Mouse (Mus musculus): ENCODE results near the gene Myh14. TPM values are rescaled to one million over a fixed set of nuclear protein-coding genes. Genes with fewer than 3 reads are reported as not detected.
A peak's percentile ranks its signal among the peaks of the same experiment; 100 is the strongest.
"Not testable (repeated sequence)": the region's sequence is repeated elsewhere in the genome, so short reads cannot be mapped to it uniquely, and the experiment has no call there.

Gene Myh14
- 1.5 and 2.1 TPM in 2 replicates for polyA plus RNA-seq (2015; fragmentation: Nextera tagmentation; extraction: Ambion mirVana)

DNA sequence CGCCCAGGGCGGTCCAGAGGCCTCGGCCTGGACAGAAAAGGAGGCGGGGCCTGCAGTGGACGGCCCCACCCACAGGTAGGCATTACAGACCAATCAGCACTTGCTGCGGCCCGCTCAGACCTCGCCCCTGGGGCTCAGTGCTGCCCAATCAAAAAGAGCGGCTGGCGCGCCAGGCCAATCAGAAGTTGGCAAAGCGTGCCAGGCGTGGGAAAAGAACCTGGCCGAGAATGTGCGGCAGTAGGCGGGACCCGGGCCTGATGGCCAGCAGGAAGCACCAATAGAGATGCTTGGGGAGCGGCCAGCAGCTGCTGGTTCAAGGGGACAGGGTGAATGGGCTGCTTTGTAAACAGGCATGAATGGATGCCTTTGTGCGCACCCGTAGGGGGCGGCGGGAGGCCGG, at the start of gene Myh14:
Gene Myh14, minus strand, starts transcription at position 41 of the 400 bp plus-strand sequence.
- under 1% methylated on average over 23 of the region's 23 CpGs for WGBS (ENCODE audit: insufficient replicate concordance)
- peak within 1 kb of the TSS; percentile 55 for H3K4me2 ChIP-seq (ENCODE audit: low read depth, low read length)
- H3K9ac ChIP-seq (replicated peaks): 0 out of 2 replicates have a peak within 1 kb of the TSS, but pooled peaks have one; percentile 44
- H3K4me3 ChIP-seq (ENCODE audit: low read depth, low read length): peak within 1 kb of the TSS; percentile 26
- H3K36me3 ChIP-seq (replicated peaks; ENCODE audit: insufficient read depth, low read length): no peaks in the 10 kb centered on the region
- H3K27ac ChIP-seq (ENCODE audit: low read depth): peak within 1 kb of the TSS; percentile 40; the same call in 1 of the 2 replicates
- TF ChIP-seq EP300 (IDR thresholded peaks at IDR 0.05; ENCODE audit: low read depth) (no peak), CTCF (IDR thresholded peaks at IDR 0.05; ENCODE audit: low read depth) (no peak)
- ATAC-seq (peak; percentile 98), DNase-seq (peak; percentile 82)
- H3K9me3 ChIP-seq (ENCODE audit: low read length): 0 out of 2 replicates have a peak, but pooled peaks cover 4% of the 10 kb centered on the region
- H3K4me1 ChIP-seq (ENCODE audit: insufficient read depth): peaks cover 9% of the 10 kb centered on the region; the same call in 1 of the 2 replicates
- H3K27me3 ChIP-seq (ENCODE audit: insufficient read depth, low read length): peaks cover 6% of the 10 kb centered on the region; the same call in 1 of the 2 replicates

DNA sequence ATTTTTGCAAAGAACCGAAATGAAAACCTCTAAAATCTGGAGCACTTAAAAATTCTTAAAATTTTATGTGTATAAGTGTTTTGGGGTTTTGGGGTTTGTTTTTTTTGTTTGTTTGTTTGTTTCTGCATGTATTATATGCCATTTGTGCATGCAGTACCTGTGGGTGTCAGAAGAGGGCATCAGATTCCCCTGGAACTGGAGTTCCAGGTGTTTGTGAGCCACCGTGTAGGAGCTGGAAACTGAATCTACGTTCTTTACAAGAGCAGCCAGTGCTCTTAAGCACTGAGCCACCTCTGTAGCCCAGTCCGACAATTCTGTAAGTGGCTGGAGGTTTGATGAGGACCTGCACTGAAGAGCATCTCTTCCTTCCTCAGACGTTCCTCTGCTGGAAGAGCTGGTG, 39.2 kb upstream of the Myh14 start:
- H3K4me1 ChIP-seq (ENCODE audit: insufficient read depth): no peaks in the 10 kb centered on the region
- TF ChIP-seq EP300 (IDR thresholded peaks at IDR 0.05; ENCODE audit: low read depth): no peak
- DNase-seq: no peak
- WGBS (ENCODE audit: insufficient replicate concordance): 77% methylated on average over 5 of the region's 5 CpGs
- H3K4me2 ChIP-seq (ENCODE audit: low read depth, low read length): no peak overlapping the region
- no peak overlapping the region for H3K27ac ChIP-seq (ENCODE audit: low read depth)
- no peaks in the 10 kb centered on the region for H3K9me3 ChIP-seq (ENCODE audit: low read length)
- no peak overlapping the region for H3K9ac ChIP-seq (replicated peaks)
- no peaks in the 10 kb centered on the region for H3K36me3 ChIP-seq (replicated peaks; ENCODE audit: insufficient read depth, low read length)
- H3K4me3 ChIP-seq (ENCODE audit: low read depth, low read length): no peak overlapping the region
- no peaks in the 10 kb centered on the region for H3K27me3 ChIP-seq (ENCODE audit: insufficient read depth, low read length)
- ATAC-seq: no peak

DNA sequence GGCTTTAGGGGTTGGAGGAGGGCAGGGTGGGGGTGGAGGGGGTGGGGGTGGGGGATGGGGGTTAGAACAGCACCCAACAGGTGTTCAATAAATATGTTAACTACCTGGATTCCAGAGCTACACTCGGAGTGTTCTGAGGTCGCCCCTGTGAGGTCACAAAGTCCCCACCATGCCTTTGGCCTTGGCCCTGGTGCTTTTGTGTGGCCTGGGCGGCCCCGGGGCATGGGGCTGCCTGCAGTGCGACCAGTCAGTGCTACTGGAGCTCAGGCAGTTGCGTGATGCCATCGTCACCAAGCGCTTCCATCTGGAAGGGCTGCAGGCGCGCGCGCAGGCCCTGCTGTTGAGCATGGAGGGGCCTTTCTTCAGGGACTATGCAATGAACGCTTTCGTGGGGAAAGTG, 37.9 kb upstream of the Myh14 start, which contains the start of gene Izumo2:
Gene Izumo2, plus strand, starts transcription at position 169 of the 400 bp plus-strand sequence.
- ATAC-seq (no peak), DNase-seq (no peak)
- Histone ChIP-seq H3K9ac (replicated peaks) (no peak within 1 kb of the TSS), H3K9me3 (ENCODE audit: low read length) (no peaks in the 10 kb centered on the region), H3K27me3 (ENCODE audit: insufficient read depth, low read length) (no peaks in the 10 kb centered on the region), H3K4me3 (ENCODE audit: low read depth, low read length) (no peak within 1 kb of the TSS), H3K36me3 (replicated peaks; ENCODE audit: insufficient read depth, low read length) (no peaks in the 10 kb centered on the region), H3K27ac (ENCODE audit: low read depth) (no peak within 1 kb of the TSS), H3K4me1 (ENCODE audit: insufficient read depth) (no peaks in the 10 kb centered on the region), H3K4me2 (ENCODE audit: low read depth, low read length) (no peak within 1 kb of the TSS)
- TF ChIP-seq EP300 (IDR thresholded peaks at IDR 0.05; ENCODE audit: low read depth): no peak
- no peak for TF ChIP-seq CTCF (IDR thresholded peaks at IDR 0.05; ENCODE audit: low read depth)
- 71% methylated on average over 14 of the region's 14 CpGs for WGBS (ENCODE audit: insufficient replicate concordance)

DNA sequence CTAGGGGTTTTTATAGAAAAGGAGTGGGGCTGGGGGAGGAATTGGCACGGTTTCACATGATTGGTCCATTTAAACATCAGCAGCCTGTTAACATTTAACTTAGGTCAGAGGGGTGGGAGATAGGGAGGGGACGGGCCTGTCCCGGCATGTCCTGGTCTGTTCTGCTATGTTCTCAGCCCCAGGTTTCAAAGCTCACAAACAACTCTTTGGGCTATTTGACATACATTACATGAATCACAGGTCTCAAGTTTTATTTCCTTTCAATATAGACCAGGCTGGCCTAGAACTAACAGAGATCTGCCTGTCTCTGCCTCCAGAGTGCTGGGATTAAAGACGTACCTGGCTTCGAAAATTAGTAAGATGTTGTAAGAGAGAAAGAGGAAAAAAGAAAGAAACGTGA, 37.5 kb upstream of the Myh14 start:
- H3K27me3 ChIP-seq (ENCODE audit: insufficient read depth, low read length); H3K9me3 ChIP-seq (ENCODE audit: low read length); H3K27ac ChIP-seq (ENCODE audit: low read depth); H3K4me2 ChIP-seq (ENCODE audit: low read depth, low read length); DNase-seq; ATAC-seq; H3K4me3 ChIP-seq (ENCODE audit: low read depth, low read length); H3K36me3 ChIP-seq (replicated peaks; ENCODE audit: insufficient read depth, low read length); H3K9ac ChIP-seq (replicated peaks); H3K4me1 ChIP-seq (ENCODE audit: insufficient read depth): not testable (repeated sequence)
- WGBS (ENCODE audit: insufficient replicate concordance): 85% methylated on average over 5 of the region's 6 CpGs

DNA sequence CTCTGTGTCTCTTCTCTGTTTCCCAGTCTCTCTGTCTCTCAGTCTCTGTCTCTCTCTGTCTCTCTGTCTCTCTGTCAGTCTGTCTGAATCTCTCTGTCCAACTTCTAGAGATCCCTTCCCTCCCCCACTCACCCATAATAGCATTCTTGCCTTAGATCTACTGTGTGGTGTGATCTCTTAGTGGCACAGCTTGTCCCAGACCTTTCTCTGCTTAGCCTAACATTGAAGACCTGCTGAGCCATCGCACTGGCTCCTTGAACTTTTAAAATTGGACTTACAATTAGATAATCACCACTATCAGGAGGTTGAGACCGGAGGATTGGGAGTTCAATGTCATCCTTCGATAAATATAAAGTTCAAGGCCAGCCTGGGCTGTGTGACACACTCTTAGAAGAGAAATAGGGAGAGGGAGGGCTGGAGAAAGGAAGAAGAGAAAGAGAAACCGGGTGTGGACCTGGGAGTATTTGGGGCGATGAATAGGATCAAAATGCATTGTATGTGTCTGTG, 36.6 kb upstream of the Myh14 start:
- no peak for ATAC-seq
- Histone ChIP-seq H3K4me1 (ENCODE audit: insufficient read depth) (no peaks in the 10 kb centered on the region), H3K36me3 (replicated peaks; ENCODE audit: insufficient read depth, low read length) (no peaks in the 10 kb centered on the region), H3K4me3 (ENCODE audit: low read depth, low read length) (no peak overlapping the region), H3K27me3 (ENCODE audit: insufficient read depth, low read length) (no peaks in the 10 kb centered on the region), H3K27ac (ENCODE audit: low read depth) (no peak overlapping the region), H3K9ac (replicated peaks) (no peak overlapping the region), H3K9me3 (ENCODE audit: low read length) (no peaks in the 10 kb centered on the region), H3K4me2 (ENCODE audit: low read depth, low read length) (no peak overlapping the region)
- DNase-seq: no peak
- WGBS (ENCODE audit: insufficient replicate concordance): 78% methylated on average over 5 of the region's 5 CpGs
- no peak for TF ChIP-seq CTCF (IDR thresholded peaks at IDR 0.05; ENCODE audit: low read depth)
- no peak for TF ChIP-seq EP300 (IDR thresholded peaks at IDR 0.05; ENCODE audit: low read depth)

DNA sequence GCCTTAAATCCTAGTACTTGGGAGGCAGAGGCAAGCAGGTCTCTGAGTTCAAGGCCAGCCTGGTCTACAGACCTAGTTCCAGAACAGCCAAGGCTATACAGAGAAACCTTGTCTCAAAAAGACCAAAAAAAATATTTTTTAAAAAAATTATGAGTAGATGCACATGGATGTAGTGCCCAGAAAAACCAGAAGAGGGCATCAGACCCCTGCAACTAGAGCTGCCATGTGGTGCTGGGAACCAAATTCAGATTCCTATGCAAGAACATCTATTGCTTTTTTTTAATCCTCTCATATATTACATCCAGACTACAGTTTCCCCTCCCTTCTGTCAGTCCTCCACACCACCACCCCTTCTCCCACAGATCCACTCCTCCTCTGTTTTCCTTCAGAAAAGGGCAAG, 35.7 kb upstream of the Myh14 start:
- no peaks in the 10 kb centered on the region for H3K9me3 ChIP-seq (ENCODE audit: low read length)
- no peaks in the 10 kb centered on the region; the same call in 1 of the 2 replicates for H3K27me3 ChIP-seq (ENCODE audit: insufficient read depth, low read length)
- no peak overlapping the region for H3K27ac ChIP-seq (ENCODE audit: low read depth)
- no peak overlapping the region for H3K4me2 ChIP-seq (ENCODE audit: low read depth, low read length)
- no peak overlapping the region for H3K9ac ChIP-seq (replicated peaks)
- ATAC-seq (no peak), DNase-seq (no peak)
- H3K4me1 ChIP-seq (ENCODE audit: insufficient read depth): no peaks in the 10 kb centered on the region
- no peak overlapping the region for H3K4me3 ChIP-seq (ENCODE audit: low read depth, low read length)
- no peak for TF ChIP-seq EP300 (IDR thresholded peaks at IDR 0.05; ENCODE audit: low read depth)
- peak; percentile 18; the same call in 1 of the 2 replicates for TF ChIP-seq CTCF (IDR thresholded peaks at IDR 0.05; ENCODE audit: low read depth)
- no peaks in the 10 kb centered on the region for H3K36me3 ChIP-seq (replicated peaks; ENCODE audit: insufficient read depth, low read length)

DNA sequence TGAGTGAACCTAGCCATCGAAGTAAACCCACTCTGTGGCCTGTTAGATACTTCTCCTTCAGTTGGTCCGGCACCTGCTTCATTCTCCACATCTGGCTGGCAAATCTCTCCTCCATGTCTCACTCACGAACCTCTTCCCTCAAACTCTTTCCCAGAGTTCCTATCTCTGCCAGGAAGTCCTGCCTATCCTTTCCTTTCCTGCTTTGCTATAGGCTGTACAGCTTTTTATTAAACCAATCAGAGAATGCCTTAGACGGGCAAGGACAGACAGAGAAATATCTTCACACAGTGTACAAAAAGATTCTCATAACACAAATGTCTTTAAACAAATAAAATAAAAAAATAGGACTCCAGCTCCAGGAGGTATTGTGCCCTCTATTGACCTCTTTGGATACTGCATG, 34.4 kb upstream of the Myh14 start:
- Histone ChIP-seq H3K9ac (replicated peaks) (no peak overlapping the region), H3K4me1 (ENCODE audit: insufficient read depth) (no peaks in the 10 kb centered on the region), H3K4me2 (ENCODE audit: low read depth, low read length) (no peak overlapping the region), H3K4me3 (ENCODE audit: low read depth, low read length) (no peak overlapping the region), H3K27ac (ENCODE audit: low read depth) (no peak overlapping the region), H3K36me3 (replicated peaks; ENCODE audit: insufficient read depth, low read length) (no peaks in the 10 kb centered on the region), H3K27me3 (ENCODE audit: insufficient read depth, low read length) (no peaks in the 10 kb centered on the region; the same call in 1 of the 2 replicates), H3K9me3 (ENCODE audit: low read length) (no peaks in the 10 kb centered on the region)
- TF ChIP-seq EP300 (IDR thresholded peaks at IDR 0.05; ENCODE audit: low read depth): no peak
- no peak for TF ChIP-seq CTCF (IDR thresholded peaks at IDR 0.05; ENCODE audit: low read depth)
- ATAC-seq (no peak), DNase-seq (no peak)
- WGBS (ENCODE audit: insufficient replicate concordance): 78% methylated on average over 4 of the region's 4 CpGs
